Mouse (Mus musculus): ENCODE results near the gene Abcc10. TPM values are rescaled to one million over a fixed set of nuclear protein-coding genes. Genes with fewer than 3 reads are reported as not detected.
A peak's percentile ranks its signal among the peaks of the same experiment; 100 is the strongest.

The Abcc10 gene
- polyA plus RNA-seq, 1 experiment from 2014 or later, result 3.6 TPM

DNA sequence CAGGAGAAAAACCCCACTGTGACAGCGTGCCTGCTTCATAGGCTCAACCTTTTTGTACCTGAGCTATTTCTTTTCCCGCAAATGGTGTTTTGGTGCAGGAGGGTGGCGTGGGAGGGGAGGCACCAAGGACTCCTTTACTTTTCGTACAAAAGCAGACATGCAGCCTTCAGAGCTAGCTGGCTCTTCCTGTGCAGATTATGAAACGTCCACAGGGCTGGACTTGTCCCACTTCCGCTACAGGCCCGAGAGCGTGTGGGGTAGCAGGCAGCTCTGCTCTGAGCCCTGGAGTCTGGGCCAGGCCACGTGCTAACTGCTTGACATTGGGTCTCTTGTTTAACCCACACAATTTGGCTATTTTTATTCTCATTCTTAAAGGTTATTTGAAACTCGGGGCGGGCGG, 26.3 kb downstream of the Abcc10 start:
- 74% methylated on average over 12 of the region's 12 CpGs for WGBS
- ATAC-seq (replicated peaks; ENCODE audit: insufficient number of reproducible peaks, low FRiP score, low TSS enrichment, low read depth) (no peak), DNase-seq (ENCODE audit: low spot score) (no peak)
- H3K4me3 ChIP-seq (ENCODE audit: low read depth, low read length), result no peak overlapping the region
- H3K9me3 ChIP-seq (replicated peaks; ENCODE audit: control insufficient read depth, low read length), result no peaks in the 10 kb centered on the region
- no peaks in the 10 kb centered on the region for H3K36me3 ChIP-seq (replicated peaks; ENCODE audit: control insufficient read depth, insufficient read depth, low read depth, low read length)
- H3K4me1 ChIP-seq (ENCODE audit: control insufficient read depth, insufficient read depth, low read length), result peaks cover 9% of the 10 kb centered on the region; the same call in 1 of the 2 replicates
- H3K27me3 ChIP-seq (ENCODE audit: control insufficient read depth, insufficient read depth, low read length), result peaks cover 20% of the 10 kb centered on the region
- no peak overlapping the region for H3K4me2 ChIP-seq (ENCODE audit: low read depth, low read length)
- H3K9ac ChIP-seq (replicated peaks; ENCODE audit: low read length), result no peak overlapping the region
- no peak overlapping the region for H3K27ac ChIP-seq (replicated peaks; ENCODE audit: low read depth, low read length)

DNA sequence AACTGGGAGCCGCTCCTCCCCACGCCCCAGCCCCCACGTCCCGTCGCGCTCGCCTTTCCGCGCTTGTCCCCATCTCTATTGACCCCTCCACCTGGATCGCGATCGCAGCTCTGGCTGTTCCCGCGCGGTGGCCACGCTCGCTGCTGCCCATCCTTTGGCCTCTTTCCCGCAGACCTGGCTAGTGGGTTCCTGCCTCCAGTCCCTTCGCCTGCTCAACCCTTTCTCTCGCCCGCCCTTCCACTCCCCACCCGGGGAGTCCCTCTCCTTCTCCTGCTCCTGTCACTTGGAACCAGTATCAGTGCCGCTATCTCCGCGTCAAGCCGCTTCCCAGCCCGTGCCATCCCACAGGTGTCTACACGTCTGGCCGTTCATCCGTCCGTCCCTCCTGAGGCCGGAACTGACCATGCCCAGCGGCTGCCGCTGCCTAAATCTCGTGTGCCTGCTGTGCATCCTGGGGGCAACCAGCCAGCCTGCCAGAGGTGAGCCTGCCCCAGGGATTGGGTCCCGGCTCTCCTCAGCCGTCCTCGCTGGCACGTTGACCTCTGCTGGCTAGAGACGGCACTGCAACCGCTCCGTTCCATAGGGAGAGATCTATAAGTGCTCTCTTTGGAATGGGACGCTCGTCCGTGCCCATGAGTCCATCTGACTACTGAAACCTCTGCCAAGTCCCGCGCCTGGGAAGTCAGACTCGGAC, 29.8 kb downstream of the Abcc10 start:
- Histone ChIP-seq H3K36me3 (replicated peaks; ENCODE audit: control insufficient read depth, insufficient read depth, low read depth, low read length) (no peaks in the 10 kb centered on the region), H3K9ac (replicated peaks; ENCODE audit: low read length) (peak overlapping the region; percentile 22; the same call in 1 of the 2 replicates), H3K27ac (replicated peaks; ENCODE audit: low read depth, low read length) (no peak overlapping the region), H3K9me3 (replicated peaks; ENCODE audit: control insufficient read depth, low read length) (no peaks in the 10 kb centered on the region), H3K4me2 (ENCODE audit: low read depth, low read length) (peak overlapping the region; percentile 100), H3K27me3 (ENCODE audit: control insufficient read depth, insufficient read depth, low read length) (peaks cover 33% of the 10 kb centered on the region), H3K4me1 (ENCODE audit: control insufficient read depth, insufficient read depth, low read length) (peaks cover 9% of the 10 kb centered on the region; the same call in 1 of the 2 replicates), H3K4me3 (ENCODE audit: low read depth, low read length) (peak overlapping the region; percentile 67)
- DNase-seq (ENCODE audit: low spot score), result peak; percentile 92
- under 1% methylated on average over 48 of the region's 48 CpGs for WGBS
- peak; percentile 77 for ATAC-seq (replicated peaks; ENCODE audit: insufficient number of reproducible peaks, low FRiP score, low TSS enrichment, low read depth)

DNA sequence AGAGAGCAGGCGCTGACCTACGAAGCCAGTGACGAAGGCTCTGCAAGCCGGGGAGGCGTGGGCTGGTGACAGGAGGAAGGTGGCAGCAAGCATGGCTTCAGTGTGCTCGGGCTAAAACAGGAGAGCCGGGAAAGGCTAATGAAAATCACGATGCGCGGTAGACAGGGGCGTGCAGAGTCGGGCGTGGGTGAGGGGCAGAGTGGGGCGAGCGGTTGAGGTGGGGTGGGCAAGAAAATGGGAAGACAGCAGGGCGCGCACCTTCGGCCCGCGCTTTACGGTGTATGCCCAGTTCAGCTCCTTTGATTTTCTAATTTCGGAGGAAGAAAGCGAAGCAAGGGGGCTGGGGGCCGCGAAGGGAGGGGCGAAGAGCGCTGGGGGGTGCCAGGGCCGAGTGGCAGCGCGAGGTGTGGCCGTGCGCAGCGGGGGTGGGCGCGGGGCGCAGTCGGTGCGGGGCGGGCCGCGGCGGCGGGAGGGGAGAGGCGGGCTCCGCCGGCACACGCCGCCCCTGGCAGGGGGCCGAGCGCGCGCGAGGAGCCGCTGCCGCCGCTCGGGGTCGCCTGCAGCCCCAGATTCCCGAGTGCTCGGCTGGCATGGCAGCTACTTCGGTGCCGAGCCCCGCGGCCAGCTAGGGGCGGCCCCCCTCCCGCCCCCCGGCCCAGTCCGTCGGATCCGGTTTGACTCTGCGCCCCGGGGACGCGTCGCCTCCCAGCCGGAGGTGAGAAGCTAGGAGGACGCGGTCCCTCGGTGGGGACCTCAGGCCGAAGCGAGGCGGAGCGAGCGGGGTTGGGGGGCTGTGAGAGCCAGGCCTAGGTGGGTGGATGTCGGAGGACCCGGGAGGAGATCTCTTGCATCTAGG, 30.6 kb downstream of the Abcc10 start, which contains the start of gene Dlk2:
Gene Dlk2, plus strand, starts transcription at position 58 of the 856 bp plus-strand sequence.
- ATAC-seq (replicated peaks; ENCODE audit: insufficient number of reproducible peaks, low FRiP score, low TSS enrichment, low read depth), result peak; percentile 34; the same call in 1 of the 2 replicates
- DNase-seq (ENCODE audit: low spot score), result peak; percentile 41
- H3K4me3 ChIP-seq (ENCODE audit: low read depth, low read length), result peak within 1 kb of the TSS; percentile 67
- H3K27me3 ChIP-seq (ENCODE audit: control insufficient read depth, insufficient read depth, low read length), result peaks cover 33% of the 10 kb centered on the region
- no peaks in the 10 kb centered on the region for H3K36me3 ChIP-seq (replicated peaks; ENCODE audit: control insufficient read depth, insufficient read depth, low read depth, low read length)
- H3K9ac ChIP-seq (replicated peaks; ENCODE audit: low read length), result peak within 1 kb of the TSS; percentile 56
- WGBS, result under 1% methylated on average over 69 of the region's 86 CpGs
- peaks cover 9% of the 10 kb centered on the region; the same call in 1 of the 2 replicates for H3K4me1 ChIP-seq (ENCODE audit: control insufficient read depth, insufficient read depth, low read length)
- H3K4me2 ChIP-seq (ENCODE audit: low read depth, low read length), result peak within 1 kb of the TSS; percentile 100
- no peak within 1 kb of the TSS for H3K27ac ChIP-seq (replicated peaks; ENCODE audit: low read depth, low read length)
- H3K9me3 ChIP-seq (replicated peaks; ENCODE audit: control insufficient read depth, low read length), result no peaks in the 10 kb centered on the region

- peaks cover 9% of the 10 kb centered on the region; the same call in 1 of the 2 replicates for H3K4me1 ChIP-seq (ENCODE audit: control insufficient read depth, insufficient read depth, low read length)
- H3K27ac ChIP-seq (replicated peaks; ENCODE audit: low read depth, low read length), result no peak overlapping the region
- ATAC-seq (replicated peaks; ENCODE audit: insufficient number of reproducible peaks, low FRiP score, low TSS enrichment, low read depth) (no peak), DNase-seq (ENCODE audit: low spot score) (no peak)
- no peaks in the 10 kb centered on the region for H3K36me3 ChIP-seq (replicated peaks; ENCODE audit: control insufficient read depth, insufficient read depth, low read depth, low read length)
- WGBS, result 14% methylated on average over 6 of the region's 6 CpGs
- H3K27me3 ChIP-seq (ENCODE audit: control insufficient read depth, insufficient read depth, low read length), result peaks cover 33% of the 10 kb centered on the region
- H3K9me3 ChIP-seq (replicated peaks; ENCODE audit: control insufficient read depth, low read length), result no peaks in the 10 kb centered on the region
- no peak overlapping the region; the same call in 1 of the 2 replicates for H3K9ac ChIP-seq (replicated peaks; ENCODE audit: low read length)
- peak overlapping the region; percentile 67 for H3K4me3 ChIP-seq (ENCODE audit: low read depth, low read length)
- peak overlapping the region; percentile 100 for H3K4me2 ChIP-seq (ENCODE audit: low read depth, low read length)
Observed at GRCm38 (mm10) chr17:46297028-46297363, 31.2 kb downstream of the Abcc10 start.

DNA sequence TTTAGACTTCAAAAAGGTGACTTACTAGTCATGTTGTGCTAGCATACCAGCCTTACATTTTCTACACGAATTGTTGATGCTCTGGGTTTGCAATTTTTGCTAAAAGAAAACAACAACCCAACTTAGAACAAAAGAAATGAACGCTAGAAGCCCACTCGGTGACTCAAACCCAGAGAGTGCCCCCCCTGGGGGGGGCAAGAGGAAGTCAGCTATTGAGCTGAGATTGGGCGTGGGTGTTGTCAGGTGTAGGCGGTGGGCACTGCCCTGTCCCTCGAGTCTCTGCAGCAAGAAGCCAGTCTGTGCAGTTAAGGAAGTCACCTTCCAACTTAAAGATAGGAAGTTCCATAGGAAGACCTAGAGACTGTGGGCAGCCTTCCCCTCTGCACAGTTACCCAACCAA, 31.6 kb downstream of the Abcc10 start:
- ATAC-seq (replicated peaks; ENCODE audit: insufficient number of reproducible peaks, low FRiP score, low TSS enrichment, low read depth), result no peak
- Histone ChIP-seq H3K27ac (replicated peaks; ENCODE audit: low read depth, low read length) (no peak overlapping the region), H3K9ac (replicated peaks; ENCODE audit: low read length) (no peak overlapping the region), H3K4me3 (ENCODE audit: low read depth, low read length) (no peak overlapping the region), H3K27me3 (ENCODE audit: control insufficient read depth, insufficient read depth, low read length) (peaks cover 33% of the 10 kb centered on the region), H3K9me3 (replicated peaks; ENCODE audit: control insufficient read depth, low read length) (no peaks in the 10 kb centered on the region), H3K36me3 (replicated peaks; ENCODE audit: control insufficient read depth, insufficient read depth, low read depth, low read length) (no peaks in the 10 kb centered on the region), H3K4me1 (ENCODE audit: control insufficient read depth, insufficient read depth, low read length) (peaks cover 9% of the 10 kb centered on the region; the same call in 1 of the 2 replicates), H3K4me2 (ENCODE audit: low read depth, low read length) (no peak overlapping the region)
- WGBS, result 42% methylated on average over 6 of the region's 6 CpGs
- DNase-seq (ENCODE audit: low spot score), result no peak

- peak; percentile 81 for DNase-seq (ENCODE audit: low spot score)
- Histone ChIP-seq H3K9me3 (replicated peaks; ENCODE audit: control insufficient read depth, low read length) (no peaks in the 10 kb centered on the region), H3K36me3 (replicated peaks; ENCODE audit: control insufficient read depth, insufficient read depth, low read depth, low read length) (no peaks in the 10 kb centered on the region), H3K4me2 (ENCODE audit: low read depth, low read length) (no peak overlapping the region), H3K4me1 (ENCODE audit: control insufficient read depth, insufficient read depth, low read length) (no peaks in the 10 kb centered on the region; the same call in 1 of the 2 replicates), H3K27ac (replicated peaks; ENCODE audit: low read depth, low read length) (0 out of 2 replicates have a peak overlapping the region, but pooled peaks have one; percentile 44), H3K27me3 (ENCODE audit: control insufficient read depth, insufficient read depth, low read length) (no peaks in the 10 kb centered on the region), H3K4me3 (ENCODE audit: low read depth, low read length) (no peak overlapping the region), H3K9ac (replicated peaks; ENCODE audit: low read length) (no peak overlapping the region)
- 55% methylated on average over 11 of the region's 11 CpGs for WGBS
- ATAC-seq (replicated peaks; ENCODE audit: insufficient number of reproducible peaks, low FRiP score, low TSS enrichment, low read depth), result 0 out of 2 replicates have a peak, but pooled peaks have one; percentile 10
Observed at GRCm38 (mm10) chr17:46287678-46288095, 40.5 kb downstream of the Abcc10 start.

DNA sequence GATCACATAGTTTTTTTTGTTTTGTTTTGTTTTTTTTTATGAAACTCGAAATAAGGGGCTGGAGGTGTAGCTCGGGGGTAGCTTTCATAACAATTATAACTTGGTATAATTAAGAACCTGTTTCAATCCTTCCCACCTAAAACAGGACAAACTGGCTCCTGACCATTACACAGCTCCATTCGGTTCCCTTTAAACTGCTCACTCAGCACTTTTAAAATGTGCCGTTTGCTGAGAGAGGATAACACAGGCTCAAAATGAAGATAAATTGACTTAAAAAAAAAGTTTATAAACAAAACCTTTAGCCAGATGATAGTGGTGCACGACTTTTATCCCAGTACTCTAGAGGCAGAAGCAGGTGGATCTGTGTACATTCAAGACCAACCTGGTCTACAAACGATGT, 42.7 kb downstream of the Abcc10 start:
- no peaks in the 10 kb centered on the region for H3K9me3 ChIP-seq (replicated peaks; ENCODE audit: control insufficient read depth, low read length)
- H3K27me3 ChIP-seq (ENCODE audit: control insufficient read depth, insufficient read depth, low read length), result no peaks in the 10 kb centered on the region
- no peak overlapping the region for H3K4me3 ChIP-seq (ENCODE audit: low read depth, low read length)
- ATAC-seq (replicated peaks; ENCODE audit: insufficient number of reproducible peaks, low FRiP score, low TSS enrichment, low read depth), result no peak
- 74% methylated on average over 6 of the region's 6 CpGs for WGBS
- H3K27ac ChIP-seq (replicated peaks; ENCODE audit: low read depth, low read length), result no peak overlapping the region
- no peak for DNase-seq (ENCODE audit: low spot score)
- no peak overlapping the region for H3K4me2 ChIP-seq (ENCODE audit: low read depth, low read length)
- H3K4me1 ChIP-seq (ENCODE audit: control insufficient read depth, insufficient read depth, low read length), result no peaks in the 10 kb centered on the region; the same call in 1 of the 2 replicates
- H3K36me3 ChIP-seq (replicated peaks; ENCODE audit: control insufficient read depth, insufficient read depth, low read depth, low read length), result no peaks in the 10 kb centered on the region
- H3K9ac ChIP-seq (replicated peaks; ENCODE audit: low read length), result no peak overlapping the region

All from embryonic facial prominence, embryonic 11.5 days (tissue).